Mouse (Mus musculus): Measurements from ENCODE around the gene Zc3h4. TPM values are rescaled to one million over a fixed set of nuclear protein-coding genes. Genes with fewer than 3 reads are reported as not detected.
A peak's percentile ranks its signal among the peaks of the same experiment; 100 is the strongest.
"Not testable (repeated sequence)": the region's sequence is repeated elsewhere in the genome, so short reads cannot be mapped to it uniquely, and the experiment has no call there.

Zc3h4 gene
- total RNA-seq (2021), result 10 to 100 TPM; 33.2 to 37.9 TPM
- long read RNA-seq, experiment 1, partial matches to known transcripts, result 7 of 13 reads
- long read RNA-seq, experiment 1, other reads (novel, unspliced or antisense), result 6 of 13 reads
- long read RNA-seq, experiment 2, partial matches to known transcripts, result 13 of 13 reads
- long read RNA-seq, experiment 2, other reads (novel, unspliced or antisense), result 0 of 13 reads

DNA sequence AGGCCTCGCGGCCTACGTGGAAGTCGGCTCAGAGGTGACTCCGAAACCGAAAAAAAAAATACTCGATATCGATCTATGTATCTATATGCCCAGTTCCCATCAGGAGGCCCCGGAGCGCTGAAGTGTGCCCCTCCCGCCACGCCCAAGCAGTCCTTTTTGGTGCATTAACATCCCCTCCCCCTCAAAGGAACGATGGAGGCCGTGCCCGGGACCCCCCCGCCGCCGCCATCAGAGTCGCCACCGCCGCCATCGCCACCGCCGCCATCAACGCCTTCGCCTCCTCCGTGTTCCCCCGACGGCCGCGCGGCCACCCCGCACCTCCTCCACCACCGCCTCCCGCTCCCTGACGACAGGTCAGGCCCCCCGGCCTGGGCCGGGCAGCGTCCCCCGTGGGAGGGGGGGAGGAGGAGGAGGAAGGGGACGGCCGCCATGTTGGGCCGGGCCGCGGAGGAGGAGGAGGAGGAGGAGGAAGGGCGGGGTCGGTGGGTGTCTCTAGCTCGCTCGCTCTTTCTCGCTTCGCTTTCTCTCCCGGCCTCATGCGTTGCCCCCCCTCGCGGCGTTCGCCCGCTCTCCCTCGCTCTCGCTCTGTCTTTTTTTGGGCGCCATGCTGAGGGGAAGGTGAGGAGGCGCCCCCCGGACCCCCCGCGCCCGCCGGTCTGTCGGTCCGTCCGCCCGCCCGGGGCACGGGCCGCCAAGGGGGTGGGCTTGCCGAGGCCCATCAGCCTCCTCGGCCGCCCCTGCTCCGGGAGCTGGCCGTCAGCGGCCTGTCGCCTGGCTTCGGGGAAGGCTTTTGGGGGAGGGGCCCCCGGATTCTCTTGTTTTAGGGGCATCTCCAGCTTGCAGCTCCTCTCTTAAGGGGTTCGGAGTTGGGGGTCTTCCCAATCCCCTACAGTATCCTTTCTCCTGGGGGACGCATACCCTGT lies at the start of gene Zc3h4:
Gene Zc3h4, plus strand, starts transcription at position 222 of the 923 bp plus-strand sequence.
- DNase-seq, result peak; percentile 87

DNA sequence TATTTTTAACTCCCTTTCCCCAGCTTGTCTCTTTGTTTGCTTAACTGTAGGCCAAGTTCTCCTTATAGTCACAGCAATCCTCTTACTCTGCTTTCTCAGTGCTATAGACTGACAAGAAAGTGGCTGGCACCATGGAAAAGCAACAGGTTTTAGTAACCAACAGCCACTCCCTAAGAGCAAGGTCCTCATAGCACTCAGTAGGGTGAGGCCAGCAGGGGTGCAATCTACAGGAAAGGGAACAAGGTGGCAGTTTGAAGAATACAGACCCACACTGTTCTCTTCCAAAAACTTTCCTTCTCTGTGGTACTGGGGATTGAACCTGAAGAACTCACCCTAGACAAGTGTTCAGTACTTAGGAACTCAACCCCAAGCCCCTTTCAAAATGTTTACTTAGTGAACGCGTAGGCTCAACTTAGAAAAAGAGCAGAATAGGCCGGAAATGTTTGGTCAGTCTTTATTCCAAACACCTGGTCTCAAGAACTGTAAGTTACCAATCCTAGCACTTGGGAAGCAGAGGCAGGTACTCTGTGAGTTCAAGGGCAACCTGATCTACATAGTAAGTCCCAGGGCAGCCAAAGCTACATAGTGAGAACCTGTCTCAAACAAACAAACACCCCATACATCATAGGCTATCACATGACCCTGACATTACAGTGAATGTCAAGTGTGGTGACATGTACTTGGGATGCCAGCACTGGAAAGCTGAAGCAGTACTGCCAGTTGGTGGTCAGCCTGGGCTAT lies 44.7 kb upstream of the Zc3h4 start:
- no peak for DNase-seq

GRCm38 (mm10) chr7:16357602-16358001 lies 43.1 kb upstream of the Zc3h4 start:
- no peak for DNase-seq

- DNase-seq, result no peak
Measured at GRCm38 (mm10) chr7:16364319-16364718, 36.4 kb upstream of the Zc3h4 start.

GRCm38 (mm10) chr7:16364901-16365500 lies 35.7 kb upstream of the Zc3h4 start:
- DNase-seq, result no peak

DNA sequence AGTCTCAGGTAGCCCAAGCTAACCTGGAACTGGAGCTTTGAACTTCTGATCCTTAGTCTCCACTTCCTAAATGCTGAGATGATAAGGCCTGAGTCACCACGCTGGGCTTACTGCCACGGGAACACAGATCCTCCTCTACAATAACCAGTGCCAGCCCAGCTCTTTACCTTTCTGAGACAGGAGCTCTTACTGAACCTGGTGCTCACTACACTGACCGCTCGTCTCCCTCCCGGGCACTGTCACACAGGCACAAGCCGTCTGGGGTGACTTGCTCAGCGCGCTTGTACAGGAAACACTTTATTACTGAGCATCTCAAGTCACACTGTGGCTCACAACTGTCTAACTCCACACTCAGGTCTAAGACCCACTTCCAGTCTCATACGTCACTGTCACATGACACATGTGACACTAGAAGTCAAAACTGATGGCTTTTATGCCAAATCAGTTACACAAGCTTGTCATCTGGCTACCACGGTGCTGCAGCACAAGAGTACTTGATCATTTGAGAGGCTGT lies 34.5 kb upstream of the Zc3h4 start:
- DNase-seq, result no peak

GRCm38 (mm10) chr7:16366669-16367068 lies 34.0 kb upstream of the Zc3h4 start:
- no peak for DNase-seq

GRCm38 (mm10) chr7:16368835-16369234 lies 31.9 kb upstream of the Zc3h4 start:
- DNase-seq, result no peak

DNA sequence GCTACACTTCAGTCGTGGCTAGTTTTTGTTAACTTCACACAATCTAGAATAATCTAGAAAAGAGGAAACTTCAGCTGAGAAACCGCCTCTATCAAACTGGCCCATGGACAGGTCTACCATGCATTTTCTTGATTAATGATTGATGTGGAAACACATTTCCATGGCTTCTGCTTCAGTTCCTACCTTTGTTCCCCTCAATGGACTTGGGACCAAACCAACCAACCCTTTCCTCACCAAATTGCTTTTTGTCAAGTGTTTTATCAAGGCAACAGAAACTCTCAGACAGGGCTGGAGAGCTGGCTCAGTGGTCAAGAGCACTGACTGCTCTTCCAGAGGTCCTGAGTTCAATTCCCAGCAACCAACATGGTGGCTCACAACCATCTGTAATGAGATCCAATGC lies 30.1 kb upstream of the Zc3h4 start:
- DNase-seq, result no peak

DNA sequence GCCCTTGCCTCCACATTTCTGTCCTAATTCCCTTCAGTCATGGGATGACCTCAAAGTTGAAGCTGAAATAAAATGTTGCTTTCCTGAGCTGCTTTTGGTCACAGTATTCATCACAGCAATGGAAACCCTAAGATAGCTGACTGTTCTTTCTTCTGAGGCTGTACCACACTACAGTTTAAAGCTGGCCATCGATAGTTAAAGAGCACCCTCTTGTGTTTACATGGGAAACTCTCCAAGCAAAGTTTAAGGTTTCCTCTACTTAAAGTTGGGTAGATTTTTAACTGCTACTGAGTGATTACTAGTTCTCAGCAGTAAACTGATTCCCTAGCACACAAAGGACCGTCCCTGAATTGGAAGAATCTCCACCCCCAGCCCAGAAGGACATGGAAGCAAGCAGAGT lies 27.0 kb upstream of the Zc3h4 start:
- no peak for DNase-seq

DNA sequence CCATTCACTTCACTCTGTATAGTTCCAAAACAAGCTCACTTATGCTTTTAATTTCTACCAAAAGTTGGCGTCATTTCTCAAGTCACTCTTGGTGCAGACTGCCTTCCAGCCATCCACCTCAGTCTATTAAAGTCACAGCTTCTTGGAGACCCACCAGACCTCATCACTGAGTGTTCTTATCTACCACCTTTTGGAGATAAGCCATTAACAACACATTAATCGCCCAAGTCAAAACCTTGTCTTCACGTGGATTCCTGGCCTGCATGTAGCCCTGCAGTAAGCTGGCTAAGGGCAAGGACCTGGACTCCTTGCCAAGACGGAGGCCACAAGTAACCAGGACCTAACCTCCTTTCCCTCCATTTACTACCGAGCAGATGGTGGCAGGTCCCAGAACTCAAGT lies 25.7 kb upstream of the Zc3h4 start:
- no peak for DNase-seq

DNA sequence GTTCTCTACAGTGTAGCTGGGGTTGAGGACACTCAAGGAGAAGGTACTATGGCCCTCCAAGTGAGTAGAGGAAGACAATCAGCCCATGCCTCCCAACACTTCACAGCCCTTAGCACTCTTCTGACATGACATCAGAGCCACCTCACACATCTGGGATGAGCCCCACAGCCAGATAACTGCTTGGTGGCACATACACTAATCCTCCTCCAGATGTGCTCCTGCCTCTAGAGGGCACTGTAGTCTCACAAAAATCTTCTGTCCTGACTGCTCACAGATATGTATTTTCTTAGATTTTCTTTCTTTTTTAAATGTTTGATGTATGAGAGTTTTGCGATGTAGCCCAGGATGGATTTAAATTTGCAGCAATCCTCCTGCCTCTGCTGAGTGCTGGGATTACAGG lies 24.2 kb upstream of the Zc3h4 start:
- DNase-seq, result peak; percentile 39

DNA sequence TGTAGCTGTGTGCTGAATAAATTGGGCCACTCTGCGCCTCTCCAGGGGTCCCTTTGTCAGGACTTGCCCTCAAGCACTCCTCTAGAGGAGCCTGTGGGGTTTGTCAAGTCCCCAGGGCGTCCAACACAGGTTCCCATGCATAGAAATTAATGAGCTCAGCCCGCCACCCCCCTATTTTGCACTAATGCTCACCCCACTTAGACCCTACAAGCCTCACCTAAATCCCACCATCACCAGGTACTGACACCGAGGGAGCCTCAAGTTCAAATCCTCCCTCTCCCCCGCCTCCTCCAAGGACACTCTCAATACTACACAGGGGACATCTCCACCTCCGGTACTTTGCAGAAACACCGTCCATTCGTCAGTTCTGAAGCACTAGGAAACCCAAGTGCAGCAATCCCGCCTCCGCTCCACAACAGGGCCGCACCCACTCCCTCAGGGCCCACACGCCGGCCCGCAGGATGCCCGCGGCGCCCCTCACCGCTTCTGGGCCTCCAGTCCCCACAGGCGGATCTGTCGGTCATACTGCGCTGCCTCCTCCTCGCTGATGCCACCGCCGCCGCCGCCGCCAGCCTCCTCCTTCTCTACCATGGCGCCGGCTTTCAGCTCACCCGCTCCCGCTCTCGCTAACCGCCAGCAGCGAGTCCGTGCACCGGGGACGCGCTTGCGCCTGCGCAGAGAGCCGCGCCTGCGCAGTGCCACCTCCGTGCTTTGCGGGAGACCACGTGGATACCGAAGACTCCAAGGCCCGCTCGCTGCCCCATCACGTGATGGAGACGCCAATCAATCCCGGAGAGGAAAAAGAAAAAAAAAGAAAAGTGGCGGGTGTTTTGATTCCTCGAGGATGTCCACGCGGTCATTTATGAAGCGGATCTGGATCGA lies 13.3 kb upstream of the Zc3h4 start, which contains the start of gene Sae1:
Gene Sae1, minus strand, starts transcription at position 647 of the 882 bp plus-strand sequence.
- DNase-seq, result peak; percentile 95

DNA sequence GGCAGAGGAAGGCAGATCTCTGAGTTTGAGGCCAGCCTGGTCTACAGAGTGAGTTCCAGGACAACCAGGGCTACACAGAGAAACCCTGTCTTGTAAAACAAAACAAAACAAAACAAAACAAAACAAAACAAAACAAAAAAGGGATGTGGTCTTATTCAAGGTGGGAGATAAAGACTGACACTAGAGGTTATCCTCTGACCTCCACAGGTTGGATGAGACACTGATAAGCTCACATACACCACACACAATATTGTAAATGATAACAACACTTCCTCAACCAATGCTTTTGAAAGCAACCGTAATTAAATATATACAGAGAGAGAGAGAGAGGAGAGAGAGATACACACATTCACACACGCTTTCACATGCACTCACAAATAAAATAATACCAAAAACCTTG lies 10.8 kb upstream of the Zc3h4 start:
- not testable (repeated sequence) for DNase-seq

DNA sequence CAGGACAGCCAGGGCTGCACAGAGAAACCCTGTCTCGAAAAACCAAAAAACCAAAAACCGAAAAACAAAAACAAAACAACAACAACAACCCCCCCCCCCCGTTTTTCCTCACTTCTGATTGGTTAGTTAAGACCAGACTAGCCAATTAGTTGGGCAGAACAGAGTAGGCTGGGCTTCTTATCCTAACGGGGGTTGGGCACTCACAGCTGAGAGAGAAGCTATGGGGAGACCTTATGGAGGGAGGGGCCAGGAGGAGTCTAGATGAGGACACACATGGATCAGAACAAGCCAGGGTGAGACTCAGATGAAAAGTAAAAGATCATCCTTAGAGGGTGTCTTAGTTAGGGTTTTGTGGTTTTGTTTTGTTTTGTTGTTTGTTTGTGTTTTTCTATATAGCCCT lies 7.8 kb upstream of the Zc3h4 start:
- no peak for DNase-seq

DNA sequence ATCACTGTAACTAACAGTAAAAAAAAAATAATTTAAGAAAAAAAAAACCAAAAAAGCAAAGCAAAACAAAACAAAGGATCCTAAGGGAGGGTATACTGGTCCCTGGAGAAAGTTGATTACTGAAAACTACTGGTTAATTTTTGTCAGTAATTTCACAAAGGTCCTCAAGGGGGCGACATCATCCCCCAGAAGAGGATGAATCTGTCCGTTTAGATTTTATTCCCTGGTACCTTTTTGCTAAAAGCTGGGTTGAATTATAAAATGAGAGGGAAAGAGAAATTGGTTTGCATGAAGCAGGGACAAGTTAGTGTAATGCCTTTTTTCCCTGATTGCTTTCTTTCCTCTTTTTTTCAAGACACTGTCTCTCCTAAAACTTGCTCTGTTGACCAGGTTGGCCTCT lies 4.8 kb upstream of the Zc3h4 start:
- DNase-seq, result peak; percentile 32

DNA sequence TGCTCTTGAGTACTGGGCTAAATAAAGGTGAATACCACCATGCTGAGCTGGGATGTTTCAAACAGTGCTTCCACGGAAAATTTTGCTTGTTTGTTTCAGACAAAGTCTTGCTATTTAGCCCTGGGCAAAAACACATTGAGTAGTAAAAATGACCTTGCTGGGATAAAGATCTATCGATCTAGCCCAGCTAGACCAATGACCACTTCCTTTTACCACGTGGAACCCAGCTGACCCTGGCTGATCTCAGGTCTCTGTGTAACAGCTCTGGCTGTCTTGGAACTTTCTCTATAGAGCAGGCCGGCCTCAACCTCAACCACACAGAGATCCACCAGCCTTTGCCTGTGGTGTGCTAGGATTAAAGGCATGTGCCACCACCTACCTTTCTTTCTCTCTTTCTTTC lies 3.2 kb upstream of the Zc3h4 start:
- no peak for DNase-seq

DNA sequence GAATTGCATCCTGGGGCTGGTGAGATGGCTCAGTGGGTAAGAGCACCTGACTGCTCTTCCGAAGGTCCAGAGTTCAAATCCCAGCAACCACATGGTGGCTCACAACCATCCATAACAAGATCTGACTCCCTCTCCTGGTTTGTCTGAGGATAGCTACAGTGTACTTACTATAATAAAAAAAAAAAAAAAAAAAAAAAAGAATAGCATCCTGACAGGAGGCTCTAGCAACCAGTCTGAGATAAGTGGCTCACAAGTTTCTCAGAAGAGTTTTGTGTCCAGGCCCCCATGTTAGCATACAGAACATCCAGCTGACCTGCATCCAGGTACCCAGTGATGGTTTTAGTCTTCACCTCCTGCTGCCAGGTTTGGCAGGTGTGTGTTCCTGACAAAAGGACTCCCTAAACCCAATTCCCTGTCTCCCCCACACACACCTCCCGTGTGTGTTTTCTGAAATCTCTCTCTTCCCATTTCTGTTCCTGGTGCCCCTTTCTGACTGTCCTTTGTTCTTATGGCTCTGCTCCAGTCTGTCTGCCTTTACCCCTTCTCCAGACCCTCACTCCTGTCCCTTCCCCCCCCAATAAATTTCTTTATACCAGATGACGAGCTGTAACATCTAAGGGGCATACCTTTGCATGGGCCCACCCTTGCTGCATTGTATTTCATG lies 2.2 kb upstream of the Zc3h4 start:
- DNase-seq, result no peak

DNA sequence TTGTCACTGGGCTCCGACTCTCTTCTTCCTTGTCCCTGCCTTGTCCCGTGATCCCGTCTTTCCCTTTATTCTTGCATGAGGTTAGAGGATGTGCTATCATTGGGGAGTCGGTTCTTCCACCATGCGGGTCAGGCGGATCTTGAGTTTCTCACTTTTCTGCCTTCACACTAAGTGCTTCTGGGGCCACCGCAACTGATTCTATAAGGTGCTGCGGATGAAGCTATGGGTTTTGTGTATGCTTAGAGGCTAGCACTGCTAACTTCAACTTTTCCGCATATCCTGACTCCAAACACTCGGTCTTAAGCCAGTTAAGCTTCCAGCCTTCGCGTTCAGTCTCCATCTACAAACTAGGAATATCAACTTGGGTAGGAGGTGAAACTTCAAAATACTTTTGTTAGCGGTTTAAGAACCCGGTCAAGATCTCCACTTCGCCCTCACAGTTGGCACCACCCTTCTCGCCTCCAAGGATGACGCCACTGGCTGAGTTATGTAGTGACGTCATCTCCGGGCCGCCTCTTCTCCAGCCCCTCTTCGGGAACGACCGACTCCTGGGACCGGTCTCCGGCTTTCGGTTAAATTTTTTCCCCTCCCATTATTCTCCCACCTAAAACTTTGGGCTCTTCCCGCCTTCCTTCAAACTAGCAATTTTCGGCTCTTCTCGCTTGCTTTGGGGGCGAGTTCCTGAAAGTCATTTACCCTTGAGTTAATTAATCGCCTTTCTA lies 1.5 kb upstream of the Zc3h4 start:
- DNase-seq, result peak; percentile 78

Measured in gastrocnemius, postnatal 10 days (tissue).